Mouse (Mus musculus) T-helper 1 cell (primary cell): ENCODE data around the gene Ankra2.

ENCODE experiments used
- in situ Hi-C: fragments of 300-600 bp; cut with MboI, MseI; formaldehyde crosslinking; loops from one replicate; pipeline ENCODE4 v1.15.1; 2025; ENCODE audit warnings: high pct_unique_total_duplicates

Gene Ankra2

DNA sequence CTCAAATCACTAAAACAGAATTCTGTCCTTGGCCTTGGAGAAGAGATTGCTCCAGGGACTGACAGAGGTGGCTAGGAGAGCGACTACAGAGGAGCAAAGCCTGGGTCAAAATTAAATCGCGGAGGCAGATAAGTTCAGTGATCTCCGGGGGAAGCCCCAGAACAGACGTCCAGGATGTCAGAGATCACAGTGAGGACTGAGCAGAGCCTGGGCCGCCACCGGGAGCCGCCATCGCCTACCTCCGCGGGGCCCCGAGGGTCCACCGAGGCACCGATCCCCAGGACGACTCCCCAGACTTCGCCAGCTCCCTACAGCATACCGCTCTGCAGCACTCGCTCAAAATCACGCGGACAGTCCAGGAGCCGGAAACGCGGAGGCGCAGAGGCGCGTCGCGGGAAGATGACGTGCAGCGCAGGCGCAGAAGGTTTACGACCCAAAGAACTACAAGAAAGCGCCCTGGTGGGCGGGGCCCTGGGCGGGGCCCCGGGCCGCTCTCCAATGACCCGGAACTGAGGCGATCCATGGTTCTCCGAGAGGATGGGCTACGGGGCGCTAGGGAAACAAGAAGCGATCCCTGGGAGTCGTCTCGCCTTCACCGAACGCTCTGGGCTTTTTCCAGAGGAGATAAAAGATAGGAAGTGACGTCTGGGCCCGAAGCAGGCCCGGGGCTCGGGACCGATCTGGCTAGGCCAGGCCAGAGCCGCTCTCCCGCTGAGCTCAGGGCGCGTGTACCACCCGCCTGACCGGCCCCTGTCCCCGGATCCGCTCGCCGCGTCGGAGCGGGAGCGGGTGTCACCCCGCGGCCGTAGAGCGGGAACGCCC is at the start of gene Ankra2, which contains the start of gene Utp15:
TSS of gene Ankra2 (plus strand) at position 439 of the 822 bp plus-strand sequence.
TSS of gene Utp15 (minus strand) at position 406 of the 822 bp plus-strand sequence.
- in situ Hi-C loops: loop anchor here (5.0 to 25.0 kb wide), 4 partner anchors 39 to 1824 kb away; partner anchors contain the start of genes Mccc2, Mrps27 and Ptcd2

DNA sequence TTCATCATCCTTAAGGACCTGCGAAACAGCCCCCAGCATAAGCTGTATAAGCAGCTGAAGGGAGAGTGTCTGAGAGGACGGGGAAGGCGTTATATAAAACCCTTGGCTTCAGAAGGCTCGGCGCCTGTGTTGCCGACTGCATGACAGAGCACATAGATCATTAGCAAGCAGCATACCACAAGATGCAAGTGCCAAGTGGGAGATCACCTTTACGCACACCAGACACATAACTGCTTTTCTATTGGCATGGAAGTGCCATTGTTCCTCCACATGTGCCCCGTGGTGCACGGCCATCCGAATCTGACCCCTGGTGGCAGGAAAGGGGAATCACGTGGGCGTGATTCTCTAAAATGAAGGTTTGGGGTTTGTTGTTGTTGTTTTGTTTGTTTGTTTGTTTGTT is 40.0 kb upstream of the Ankra2 start:
- in situ Hi-C loops: no loop called here

DNA sequence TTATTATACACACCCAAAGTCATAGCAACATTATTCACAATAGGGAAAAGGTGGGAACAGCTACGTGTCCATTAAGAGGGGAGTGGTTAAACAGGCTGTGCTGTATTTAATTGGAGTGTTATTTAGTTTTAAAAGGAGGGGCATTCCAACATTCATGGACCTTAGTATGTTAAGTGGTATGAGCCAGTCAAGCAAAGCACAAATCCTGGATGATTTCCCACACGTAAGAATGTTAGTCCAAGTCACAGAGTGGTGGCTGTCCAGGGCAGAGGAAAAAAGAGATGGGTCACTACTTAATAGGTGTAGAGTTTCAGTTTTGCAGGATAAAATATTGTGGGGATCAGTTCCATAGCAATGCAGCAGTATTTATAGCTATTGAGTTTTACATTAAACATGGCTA is 36.6 kb upstream of the Ankra2 start:
- in situ Hi-C loops: no loop called here

DNA sequence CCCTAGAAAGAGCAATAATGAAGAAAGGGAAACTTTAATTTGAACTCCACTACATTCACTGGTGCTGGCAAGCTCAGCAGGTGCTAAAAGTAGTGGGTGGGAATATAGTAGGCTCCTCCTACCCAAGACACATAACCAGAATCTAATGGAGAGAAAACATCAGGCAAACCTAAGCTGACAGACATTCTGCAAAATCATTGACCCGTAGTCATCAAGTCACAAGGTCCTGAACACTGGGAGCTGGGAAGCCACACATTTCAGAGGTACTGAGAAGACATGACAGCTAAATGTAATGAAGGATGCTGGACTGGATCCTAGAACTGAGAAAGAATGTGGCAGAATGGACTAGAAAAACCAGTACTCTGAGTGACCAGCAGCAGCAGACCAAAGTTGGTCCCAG is 32.4 kb upstream of the Ankra2 start:
- in situ Hi-C loops: no loop called here

DNA sequence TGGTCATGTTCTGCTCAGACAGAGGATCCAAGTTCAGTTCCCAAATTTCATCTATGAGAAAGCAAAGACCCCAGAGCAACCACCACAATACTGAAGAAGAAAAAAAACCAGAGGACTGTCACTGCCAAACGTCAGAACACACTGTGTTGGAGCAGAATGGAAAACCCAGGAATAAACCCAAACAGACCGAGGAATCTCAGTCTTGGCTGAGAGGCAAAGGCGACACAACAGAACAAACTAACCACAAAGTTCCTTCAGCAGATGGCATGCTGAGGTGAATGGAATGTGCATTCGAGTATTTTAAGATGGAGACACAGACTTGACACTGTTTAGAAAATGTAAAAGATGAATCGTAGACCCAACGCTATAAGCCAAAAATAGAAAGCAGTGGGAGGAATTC is 27.4 kb upstream of the Ankra2 start:
- in situ Hi-C loops: loop anchor here (5.0 kb wide), 1 partner anchor 193 kb away; no protein-coding TSS in a partner anchor

DNA sequence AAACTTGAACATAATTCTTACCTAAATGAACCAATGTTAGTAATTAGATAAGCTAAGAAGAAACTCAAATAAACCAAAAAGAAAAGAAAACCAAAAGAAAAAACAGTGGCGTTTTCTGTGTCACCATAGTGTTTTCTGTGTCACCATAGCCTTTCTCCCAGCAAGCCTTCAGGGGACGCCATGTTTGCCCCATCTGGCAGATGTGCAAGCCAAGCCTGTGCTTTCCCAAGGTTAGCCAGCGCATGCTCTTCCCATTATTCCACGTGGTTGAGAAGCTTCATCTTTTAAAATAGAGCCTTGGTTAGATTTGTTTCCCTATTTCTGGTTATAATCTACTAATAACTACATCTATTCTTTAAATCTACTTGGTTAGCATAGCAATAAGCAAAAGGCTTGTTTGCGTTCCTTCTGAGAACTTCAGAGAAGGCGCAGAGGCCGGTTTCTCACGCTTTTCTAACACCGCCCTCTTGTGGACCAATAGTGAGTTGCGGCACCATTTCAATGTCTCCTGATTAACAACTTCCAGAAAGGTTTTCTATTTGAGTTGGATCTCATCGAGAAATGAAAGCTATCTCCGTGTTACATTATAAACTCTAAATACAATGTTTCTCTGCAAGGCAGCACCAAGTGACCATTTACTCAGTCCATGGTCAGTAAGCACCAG is 22.8 kb upstream of the Ankra2 start:
- in situ Hi-C loops: loop anchor here (5.0 kb wide), 1 partner anchor 198 kb away; no protein-coding TSS in a partner anchor

DNA sequence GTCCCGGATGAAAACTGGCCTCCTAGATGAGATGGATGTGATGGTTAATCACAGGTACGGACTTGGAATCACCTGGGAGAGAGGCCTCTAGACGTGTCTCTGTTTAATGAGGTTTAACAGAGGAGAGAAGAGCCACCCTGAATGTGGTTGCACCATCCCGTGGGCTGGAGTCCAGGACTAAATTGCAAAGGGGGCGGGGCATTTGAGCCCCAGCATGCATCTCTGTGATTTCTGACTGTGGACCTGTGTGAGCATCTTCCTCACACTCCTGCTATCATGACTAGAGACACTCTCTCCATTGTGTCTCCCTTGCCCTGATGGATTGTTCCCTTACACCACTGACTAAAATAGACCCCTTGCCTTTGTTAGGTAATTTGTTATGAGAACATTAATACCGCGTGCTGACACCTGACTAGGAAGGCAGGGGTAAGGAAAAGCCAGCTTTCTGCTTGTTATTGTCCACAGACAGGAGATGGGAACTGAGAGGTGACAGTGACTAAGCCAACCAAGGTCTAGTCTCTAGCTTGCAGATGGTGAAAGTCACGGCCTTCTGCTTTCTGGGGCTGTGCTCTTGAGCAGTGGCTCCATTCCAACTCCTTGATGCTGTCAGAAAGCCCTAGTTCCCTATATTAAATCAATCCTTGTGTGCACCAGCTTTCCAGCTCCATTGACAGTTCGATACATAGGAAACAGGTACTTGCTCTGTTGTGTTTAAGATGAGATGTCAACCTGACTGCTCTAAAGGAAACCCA is 21.2 kb upstream of the Ankra2 start:
- in situ Hi-C loops: no loop called here

DNA sequence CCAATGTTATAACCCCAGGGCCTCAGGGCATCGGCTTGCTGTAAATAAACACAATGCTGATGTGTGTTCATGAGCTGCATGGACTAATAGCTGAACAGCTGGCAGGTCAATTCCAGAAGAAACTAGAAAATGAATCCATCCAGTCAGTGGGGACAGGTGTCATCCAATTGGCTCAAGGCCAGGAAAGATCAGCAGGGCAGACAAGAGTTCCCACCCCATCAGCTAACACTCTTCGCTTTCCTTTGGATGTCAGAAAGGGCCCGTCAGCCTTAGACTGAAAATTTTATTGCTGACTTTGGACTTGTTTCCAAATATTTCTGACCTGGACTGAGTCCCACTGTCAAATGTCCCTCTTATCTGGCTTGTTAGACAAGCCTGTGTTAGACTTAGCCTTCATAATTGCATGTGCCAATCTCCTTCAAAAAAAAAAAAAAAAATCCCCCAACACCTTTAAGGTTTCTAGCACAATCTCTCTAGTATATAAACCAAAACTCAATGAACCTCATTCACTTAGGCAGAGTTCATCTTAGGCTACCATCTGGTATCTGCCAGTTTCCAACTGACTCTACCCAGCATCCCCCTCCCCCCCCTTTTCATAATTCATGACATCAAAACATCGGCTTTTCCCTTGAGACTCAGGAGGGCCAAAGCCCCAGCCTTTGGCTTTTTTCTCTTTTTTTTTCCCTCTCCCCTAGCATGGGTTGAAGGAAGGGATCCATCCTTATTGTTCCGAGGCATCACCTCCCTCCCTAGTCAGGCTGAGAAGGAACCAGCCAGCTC is 18.1 kb upstream of the Ankra2 start:
- in situ Hi-C loops: no loop called here

DNA sequence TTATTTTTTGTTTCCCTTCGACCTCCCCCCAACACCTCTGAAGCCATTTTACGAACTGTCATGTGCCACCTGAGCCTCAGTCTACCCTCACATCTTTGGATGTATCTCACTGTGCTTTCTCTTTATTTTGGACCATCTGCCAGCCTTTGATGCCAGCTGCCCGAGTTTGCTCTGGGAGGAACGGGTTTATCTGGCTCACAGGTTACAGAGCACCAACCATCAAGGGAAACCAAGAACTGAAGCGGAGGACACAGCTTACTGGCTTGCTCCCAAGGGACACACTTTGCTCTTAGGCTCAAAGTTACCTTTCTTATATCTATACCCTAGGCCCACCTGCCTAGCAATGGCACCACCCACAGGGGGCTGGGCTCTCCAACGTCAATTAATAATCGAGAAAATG is 17.5 kb upstream of the Ankra2 start:
- in situ Hi-C loops: no loop called here

DNA sequence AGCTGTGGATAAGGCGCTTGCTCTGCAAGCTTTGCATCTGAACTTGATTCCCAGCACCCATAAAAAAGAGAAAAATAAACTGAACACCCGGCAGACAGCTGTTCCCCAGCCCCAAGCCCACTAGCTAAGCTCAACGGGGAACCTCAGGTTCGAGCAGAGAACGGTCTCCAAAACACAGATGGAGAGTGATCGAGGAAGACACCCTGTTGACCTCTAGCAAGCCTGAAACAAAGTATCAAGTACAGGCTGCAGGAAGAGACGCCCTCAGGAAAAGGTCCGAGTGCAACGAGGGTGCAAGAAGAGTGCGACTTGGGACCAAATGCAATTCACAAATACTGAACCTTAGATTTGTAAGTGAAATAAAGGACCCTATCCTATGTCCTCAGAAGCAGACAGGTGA is 13.3 kb upstream of the Ankra2 start:
- in situ Hi-C loops: no loop called here

DNA sequence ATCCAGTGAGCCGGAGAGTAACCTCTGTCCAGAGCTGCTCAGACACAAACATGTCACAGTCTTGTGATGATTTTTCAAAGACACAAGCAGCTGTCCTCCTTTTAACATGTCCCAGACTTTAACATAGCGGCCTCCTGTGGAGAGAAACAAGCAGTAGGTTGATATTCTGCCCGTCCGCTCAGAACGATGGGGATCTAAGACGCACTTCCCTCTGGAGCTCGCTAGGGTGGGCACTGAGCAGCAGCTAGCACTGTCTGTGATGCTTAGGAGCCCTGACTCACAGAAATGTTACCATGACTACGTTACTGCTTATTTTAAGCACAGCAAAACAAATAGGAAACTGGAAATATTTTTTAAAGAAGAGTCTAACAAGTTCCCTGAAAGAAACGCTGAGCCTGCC is 8.0 kb upstream of the Ankra2 start:
- in situ Hi-C loops: loop anchor here (25.0 kb wide), 2 partner anchors 1082 to 1832 kb away; partner anchors contain the start of genes Mrps27 and Ptcd2

DNA sequence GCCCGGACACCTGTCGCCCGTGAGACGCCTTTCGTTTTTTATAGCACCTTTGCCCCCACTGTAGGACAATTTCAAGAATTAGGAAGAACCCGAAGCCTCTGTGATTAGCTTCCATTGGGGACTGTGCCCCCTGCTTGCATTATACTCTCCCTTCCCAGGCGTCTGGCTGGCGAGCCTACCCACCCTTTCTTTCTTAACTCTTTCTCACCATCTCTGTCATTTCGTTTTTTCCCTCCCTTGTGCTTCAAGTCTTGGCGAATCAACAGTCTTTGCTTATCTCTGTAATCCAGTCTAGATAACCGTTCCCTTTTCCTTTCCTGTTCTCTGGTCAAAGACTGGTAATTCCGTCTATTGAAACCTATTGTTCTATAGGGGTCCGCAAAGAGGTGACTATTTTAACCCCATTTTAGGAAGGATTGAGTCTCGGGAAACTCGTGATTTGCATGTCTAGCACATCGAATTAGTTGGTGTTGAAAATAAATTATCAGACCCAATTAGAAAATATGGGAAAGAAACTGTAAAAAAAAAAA is 649 bp downstream of the Ankra2 start:
- in situ Hi-C loops: loop anchor here (5.0 to 25.0 kb wide), 4 partner anchors 39 to 1824 kb away; partner anchors contain the start of genes Mccc2, Mrps27 and Ptcd2

DNA sequence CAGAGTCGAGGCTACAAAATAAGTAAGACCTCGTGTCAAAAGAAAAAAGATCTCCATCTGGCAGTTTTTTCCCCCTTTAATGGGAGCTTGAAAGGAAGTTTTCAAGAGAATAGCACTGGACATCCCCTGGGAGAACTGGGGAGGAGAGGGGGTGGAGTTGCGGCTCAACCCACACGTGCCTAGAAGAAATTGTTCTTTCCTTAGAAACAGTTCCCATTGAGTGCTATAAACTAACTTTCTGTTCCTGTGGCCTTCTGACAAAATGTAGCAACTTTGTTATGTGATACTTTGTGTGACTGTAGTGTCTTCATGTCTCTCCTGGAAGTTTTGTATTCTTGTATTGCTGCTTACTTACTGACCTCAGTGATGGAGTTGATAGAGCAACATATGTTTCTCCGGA is 1.2 kb downstream of the Ankra2 start:
- in situ Hi-C loops: loop anchor here (5.0 to 25.0 kb wide), 4 partner anchors 38 to 1823 kb away; partner anchors contain the start of genes Mccc2, Mrps27 and Ptcd2

DNA sequence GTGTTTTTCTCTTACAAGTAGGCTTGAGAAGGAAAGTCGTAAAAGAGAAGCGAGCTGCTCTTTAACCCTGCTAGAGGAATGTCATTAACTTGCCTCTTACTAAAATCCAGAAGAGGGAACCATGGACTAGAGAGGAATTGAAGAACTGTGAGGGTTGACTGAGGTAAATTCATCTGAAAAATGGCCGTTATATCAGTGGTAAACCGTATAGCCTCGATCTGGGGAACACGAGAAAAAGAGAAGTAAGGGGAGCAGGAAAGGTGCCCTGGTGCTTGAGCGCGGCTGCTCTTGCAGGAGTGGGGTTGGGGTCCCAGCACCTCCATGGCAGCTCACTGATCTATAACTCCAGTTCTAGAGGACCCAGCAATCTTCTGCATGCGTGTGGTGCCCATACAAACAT is 11.1 kb downstream of the Ankra2 start:
- in situ Hi-C loops: loop anchor here (25.0 kb wide), 2 partner anchors 1063 to 1813 kb away; partner anchors contain the start of genes Mrps27 and Ptcd2

DNA sequence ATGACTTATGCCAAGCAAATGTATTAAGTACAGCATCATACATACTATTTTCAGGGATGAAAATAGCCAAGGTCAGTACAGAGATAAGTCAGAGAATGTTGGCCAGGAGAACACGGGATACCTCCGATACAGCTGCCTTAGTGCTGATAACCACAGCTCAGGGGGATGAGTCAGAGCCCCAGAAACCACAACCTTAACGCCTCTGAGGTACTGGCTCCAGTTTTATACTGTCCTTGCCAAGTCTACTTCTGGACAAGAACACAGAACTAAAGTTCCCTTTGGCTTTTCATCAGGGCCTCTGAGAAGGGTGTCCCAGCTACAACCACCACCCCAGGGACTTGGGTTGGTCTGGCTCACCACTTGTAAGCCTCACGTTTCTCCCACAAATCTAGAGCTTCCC is 12.8 kb downstream of the Ankra2 start:
- in situ Hi-C loops: no loop called here

DNA sequence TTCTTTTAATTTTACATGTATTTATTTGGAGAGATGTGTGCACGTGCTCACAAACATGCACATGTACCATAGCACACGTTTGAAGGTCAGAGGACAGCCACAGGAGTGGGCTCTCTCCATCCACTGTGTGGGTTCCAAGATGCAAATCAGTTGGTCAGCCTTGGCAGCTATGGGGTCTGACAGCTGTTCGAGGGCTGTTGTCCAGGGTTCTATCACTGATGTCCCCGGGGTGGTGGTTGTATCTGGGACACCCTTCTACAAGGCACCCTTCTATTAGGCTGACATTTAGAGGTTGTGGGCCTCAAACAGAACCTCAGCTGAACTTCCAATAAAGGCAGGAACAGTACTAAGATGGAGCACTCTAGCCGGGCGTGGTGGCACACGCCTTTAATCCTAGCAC is 13.4 kb downstream of the Ankra2 start:
- in situ Hi-C loops: no loop called here

DNA sequence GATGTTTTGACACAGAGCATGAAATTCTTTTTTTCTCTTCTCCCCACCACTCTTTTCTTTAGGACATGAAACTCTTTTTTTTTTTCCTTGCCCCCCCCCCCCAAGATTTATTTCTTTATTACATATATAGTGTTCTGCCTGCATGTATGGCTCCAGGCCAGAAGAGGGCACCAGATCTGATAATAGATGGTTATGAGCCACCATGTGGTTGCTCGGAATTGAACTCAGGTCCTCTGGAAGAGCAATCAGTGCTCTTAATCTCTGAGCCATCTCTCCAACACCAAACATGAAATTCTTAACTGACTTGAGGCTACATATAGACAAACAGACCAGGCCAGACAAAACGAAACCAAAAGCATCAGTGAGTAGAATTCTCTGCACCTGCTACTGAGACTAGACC is 14.6 kb downstream of the Ankra2 start:
- in situ Hi-C loops: no loop called here

DNA sequence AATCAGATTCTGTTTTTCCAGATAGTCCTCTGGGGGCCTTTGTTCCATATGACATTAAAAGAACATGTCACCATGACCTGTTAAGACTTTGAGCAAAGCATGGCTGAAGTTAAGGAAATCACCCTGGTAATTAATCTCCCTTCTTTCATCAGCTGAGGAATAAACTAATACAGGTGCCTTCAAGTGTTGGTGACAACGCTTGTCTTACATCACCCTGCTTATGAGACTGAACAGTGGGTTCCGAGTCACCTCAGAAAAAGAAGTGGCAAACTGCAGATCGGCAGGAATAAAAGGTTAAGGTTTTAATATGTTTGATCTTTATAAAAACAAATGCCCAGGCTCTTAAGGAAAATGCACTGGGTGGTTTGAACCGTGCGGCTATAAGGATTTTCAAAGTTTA is 16.8 kb downstream of the Ankra2 start, which contains the start of gene Gm21976:
TSS of gene Gm21976 (plus strand) at position 202 of the 400 bp plus-strand sequence.
- in situ Hi-C loops: no loop called here

DNA sequence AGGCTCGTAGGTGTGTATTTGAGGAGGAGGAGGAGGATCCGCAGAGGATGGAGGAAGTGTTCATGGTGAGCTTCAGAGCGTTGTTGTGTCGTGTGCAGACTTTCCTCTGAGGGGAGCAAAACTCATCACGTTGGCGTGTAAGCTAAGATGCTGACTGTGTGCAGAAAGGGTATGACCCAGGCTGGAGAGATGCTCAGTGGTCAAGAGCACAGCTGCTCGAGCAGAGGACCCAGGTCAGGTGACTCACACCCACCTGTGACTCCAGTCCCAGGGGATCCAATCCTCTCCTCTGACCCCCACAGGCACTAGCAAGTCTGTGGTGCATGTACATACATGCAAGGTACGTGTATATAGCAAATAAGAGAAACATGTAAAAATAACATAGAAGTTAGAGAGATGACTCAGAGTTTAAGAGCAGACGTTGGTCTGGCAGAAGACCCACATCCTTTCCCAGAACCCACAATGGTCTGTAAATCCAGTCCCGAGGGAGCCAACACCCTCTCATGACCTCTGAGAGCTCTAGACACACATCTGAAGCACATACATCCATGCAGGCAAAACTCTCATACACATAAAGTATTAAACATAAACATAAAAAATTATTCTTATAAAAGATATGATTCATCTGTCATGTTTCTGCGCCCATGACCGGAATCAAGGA is 18.2 kb downstream of the Ankra2 start:
- in situ Hi-C loops: no loop called here

DNA sequence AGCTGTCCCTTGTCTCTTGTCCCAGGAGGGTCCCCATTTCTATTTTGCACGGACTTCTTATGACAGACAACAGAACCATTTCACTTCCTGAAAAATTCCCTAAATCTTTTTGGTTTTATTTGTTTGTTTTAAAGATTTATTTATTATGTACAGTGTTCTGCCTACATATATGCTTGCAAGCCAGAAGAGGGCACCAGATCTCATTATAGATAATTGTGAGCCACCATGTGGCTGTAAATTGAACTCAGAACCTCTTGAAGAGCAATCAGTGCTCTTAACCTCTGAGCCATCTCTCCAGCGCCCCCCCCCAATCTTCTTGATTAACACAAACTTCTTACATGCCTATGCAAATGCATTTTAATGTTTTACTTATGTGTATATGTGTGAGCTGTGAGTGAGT is 27.8 kb downstream of the Ankra2 start:
- in situ Hi-C loops: no loop called here
